14 mouse cellular contexts compared by ENCODE assay signal in genomic region chr11:61648749-61649115, GRCm38 (mm10). TPM values are rescaled to one million over a fixed set of nuclear protein-coding genes. Genes with fewer than 3 reads are reported as not detected.
A peak's percentile ranks its signal among the peaks of the same experiment; 100 is the strongest.
DNase-seq lines count a peak whose midpoint lies in the region; ATAC-seq lines count a peak whose summit lies in the region.
"Had no signal": no experiment of that assay in that cellular context is flagged by ENCODE, and none has a peak within 500 bp of the region (broad histone marks: within the 10 kb centered on the region; RNA-seq: fewer than 3 reads in every experiment).

No protein-coding gene starts in this region.

- DNase-seq in right cerebral cortex, adult 18-20 months, result peak; percentile 81
- no peak for DNase-seq in right cerebral cortex, postnatal 4 days
- peak; percentile 9 to 32 for DNase-seq in frontal cortex, postnatal 25 days (ENCODE audit: low spot score in 2 of 2)
- peak; percentile 61 to 63 for DNase-seq in left cerebral cortex, postnatal 14 days (ENCODE audit: low spot score in 2 of 2)
- DNase-seq in thymus, postnatal 25 days, result peak; percentile 53
- no peak for DNase-seq in adrenal gland, adult 2 months
- no peak for DNase-seq in liver
- no peak for DNase-seq in forebrain, embryonic 11.5 days (ENCODE audit: low spot score)
- DNase-seq: cerebellum, adult 11-12 months; embryo, embryonic 11 days had no signal

- no peaks in the 10 kb centered on the region for H3K4me1 ChIP-seq in forebrain, embryonic 11.5 days (replicated peaks; ENCODE audit: control insufficient read depth, insufficient read depth, low read length)
- H3K4me1 ChIP-seq: midbrain, embryonic 10.5 days had no signal

- no peaks in the 10 kb centered on the region for H3K36me3 ChIP-seq in forebrain, embryonic 11.5 days (ENCODE audit: control insufficient read depth, insufficient read depth, low read length)
- H3K36me3 ChIP-seq: midbrain, embryonic 10.5 days; stomach, embryonic 15.5 days had no signal

- H3K27me3 ChIP-seq in forebrain, embryonic 11.5 days (ENCODE audit: control insufficient read depth, insufficient read depth, low read length), result no peaks in the 10 kb centered on the region
- H3K27me3 ChIP-seq: stomach, embryonic 15.5 days had no signal

- H3K27ac ChIP-seq in forebrain, embryonic 11.5 days (ENCODE audit: low read depth, low read length), result no peak overlapping the region
- H3K27ac ChIP-seq: hindbrain, postnatal 0 days; midbrain, embryonic 10.5 days; stomach, embryonic 15.5 days had no signal

- WGBS in forebrain, embryonic 11.5 days, result 81% methylated on average over 7 of the region's 7 CpGs

- H3K9me3 ChIP-seq in forebrain, embryonic 11.5 days (ENCODE audit: control insufficient read depth, low read length), result no peaks in the 10 kb centered on the region
- H3K9me3 ChIP-seq: midbrain, embryonic 10.5 days; stomach, embryonic 15.5 days had no signal

- no peak overlapping the region for H3K9ac ChIP-seq in forebrain, embryonic 11.5 days (ENCODE audit: low read length)
- H3K9ac ChIP-seq: stomach, embryonic 15.5 days had no signal

- no peak overlapping the region for H3K4me3 ChIP-seq in forebrain, embryonic 11.5 days (ENCODE audit: low read depth, low read length)
- H3K4me3 ChIP-seq: midbrain, embryonic 10.5 days; stomach, embryonic 15.5 days had no signal

- intact Hi-C loops in left cerebral cortex, postnatal 14 days (cut with DNase I), result no loop called here

- no peak overlapping the region for H3K4me2 ChIP-seq in forebrain, embryonic 11.5 days (ENCODE audit: low read depth, low read length, severe bottlenecking)
- H3K4me2 ChIP-seq: liver, embryonic 11.5 days; stomach, embryonic 15.5 days had no signal

- no peak for ATAC-seq in forebrain, embryonic 11.5 days (replicated peaks; ENCODE audit: low FRiP score)
- ATAC-seq: hindbrain, postnatal 0 days had no signal

RNA-seq across cellular contexts. Expression of gene Grap, which starts 4.3 kb away (rescaled TPM):
- total RNA-seq in left cerebral cortex, postnatal 14 days (2021), result 1 to 10 TPM; 6.7 to 9.2 TPM
- 10 to 100 TPM in 1 of 2 experiments, 1 to 10 TPM in 1; 5.4 to 10.7 TPM for total RNA-seq in adrenal gland, adult 2 months (2021)
- polyA plus RNA-seq in adrenal gland, adult 2 months (2012; rRNA removed), result 10.4 and 12.4 TPM in 2 replicates
- polyA plus RNA-seq in forebrain, embryonic 11.5 days (2014; fragmentation: Nextera tagmentation; extraction: Ambion mirVana), result 5.6 and 5.9 TPM in 2 replicates

RNA-seq across cellular contexts. Expression of gene Fam83g, which starts 35.2 kb away (rescaled TPM):
- under 1 TPM in 1 of 2 experiments, not detected in 1; 0.09 TPM for total RNA-seq in left cerebral cortex, postnatal 14 days (2021)
- total RNA-seq in adrenal gland, adult 2 months (2021), result 1 to 10 TPM in 1 of 2 experiments, under 1 TPM in 1; 0.78 to 2.7 TPM
- 1.7 and 2.1 TPM in 2 replicates for polyA plus RNA-seq in adrenal gland, adult 2 months (2012; rRNA removed)
- polyA plus RNA-seq in forebrain, embryonic 11.5 days (2014; fragmentation: Nextera tagmentation; extraction: Ambion mirVana), result 0.65 and 0.92 TPM in 2 replicates

Comparison
In these comparisons a context has a peak if more than half of its experiments do, and no peak if none do; other contexts are left out.
1. DNase-seq: peak in right cerebral cortex, adult 18-20 months (single experiment), frontal cortex, postnatal 25 days (2 of 2), left cerebral cortex, postnatal 14 days (2 of 2) and thymus, postnatal 25 days (single experiment); none in right cerebral cortex, postnatal 4 days (single experiment), adrenal gland, adult 2 months (single experiment), liver (single experiment) and forebrain, embryonic 11.5 days (single experiment).